Mouse (Mus musculus): ENCODE data around the gene Rag1. TPM values are rescaled to one million over a fixed set of nuclear protein-coding genes. Genes with fewer than 3 reads are reported as not detected.

Rag1 gene
- total and polyA plus RNA-seq, 3 experiments, result 0.01 to 0.22 TPM; not detected in 1

DNA sequence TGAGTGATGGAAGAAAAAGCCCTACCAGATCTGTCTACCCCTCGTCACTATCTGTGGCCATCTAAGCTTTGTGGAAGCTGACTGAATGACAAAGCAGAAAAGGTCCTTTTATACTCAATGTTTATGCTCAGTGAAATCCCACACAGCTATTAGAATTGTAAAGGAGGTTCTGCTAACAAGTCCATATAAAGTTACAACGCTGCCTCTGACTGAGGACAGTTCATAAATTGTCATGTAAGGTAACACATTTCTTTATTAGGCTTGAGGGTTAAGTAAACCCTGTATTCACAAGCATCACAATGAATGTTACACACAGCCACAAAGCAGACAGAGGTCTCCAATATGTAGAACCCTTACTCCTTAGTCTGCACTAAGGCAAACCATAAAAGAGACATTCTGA is 25.3 kb downstream of the Rag1 start:
- ATAC-seq (ENCODE audit: extremely low read depth, insufficient number of reproducible peaks, low FRiP score, poor library complexity, severe bottlenecking) (peak; percentile 23; the same call in 1 of the 2 replicates), DNase-seq (ENCODE audit: low spot score) (no peak)
- TF ChIP-seq TAL1 (conservative IDR thresholded peaks at IDR 0.05; ENCODE audit: low read depth, low read length), result no peak
- Histone ChIP-seq H3K9me3 (replicated peaks) (no peaks in the 10 kb centered on the region), H3K4me1 (ENCODE audit: insufficient read depth, low read depth, low read length) (peaks cover 23% of the 10 kb centered on the region), H3K4me3 (ENCODE audit: low read depth, low read length) (no peak overlapping the region), H3K36me3 (replicated peaks) (peaks cover 2% of the 10 kb centered on the region), H3K27me3 (ENCODE audit: insufficient read depth, low read length) (no peaks in the 10 kb centered on the region)

DNA sequence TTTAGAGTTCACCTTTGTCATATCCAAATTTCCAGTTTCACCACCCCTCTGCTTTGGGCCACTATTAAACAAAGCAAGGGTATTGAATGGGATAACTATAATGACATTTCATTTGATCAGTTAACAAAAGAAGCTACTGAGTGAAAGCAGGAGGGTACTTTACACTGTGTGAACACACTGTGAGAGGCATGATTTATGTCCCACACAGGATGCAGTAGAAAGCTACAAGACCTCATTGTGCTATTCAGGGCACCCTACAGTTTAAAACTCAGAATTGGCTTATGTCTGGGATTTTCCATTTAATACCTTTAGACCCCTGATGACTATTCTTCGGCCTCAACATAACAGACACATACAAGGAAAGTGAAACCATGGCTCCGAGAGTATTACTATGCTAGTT is 26.3 kb downstream of the Rag1 start:
- Histone ChIP-seq H3K4me3 (ENCODE audit: low read depth, low read length) (no peak overlapping the region), H3K9me3 (replicated peaks) (no peaks in the 10 kb centered on the region), H3K4me1 (ENCODE audit: insufficient read depth, low read depth, low read length) (peaks cover 23% of the 10 kb centered on the region), H3K27me3 (ENCODE audit: insufficient read depth, low read length) (no peaks in the 10 kb centered on the region), H3K36me3 (replicated peaks) (peaks cover 2% of the 10 kb centered on the region)
- ATAC-seq (ENCODE audit: extremely low read depth, insufficient number of reproducible peaks, low FRiP score, poor library complexity, severe bottlenecking) (no peak), DNase-seq (ENCODE audit: low spot score) (no peak)
- TF ChIP-seq GATA2 (IDR thresholded peaks at IDR 0.05; ENCODE audit: borderline replicate concordance, low read depth, low read length), result no peak
- TF ChIP-seq POLR2AphosphoS5 (IDR thresholded peaks at IDR 0.05; ENCODE audit: insufficient replicate concordance, low read depth, low read length), result no peak
- no peak for TF ChIP-seq CTCF (IDR thresholded peaks at IDR 0.05; ENCODE audit: low read depth, low read length)
- TF ChIP-seq TAL1 (conservative IDR thresholded peaks at IDR 0.05; ENCODE audit: low read depth, low read length), result no peak
- no peak for TF ChIP-seq GATA1 (IDR thresholded peaks at IDR 0.05; ENCODE audit: borderline replicate concordance, low read length)

DNA sequence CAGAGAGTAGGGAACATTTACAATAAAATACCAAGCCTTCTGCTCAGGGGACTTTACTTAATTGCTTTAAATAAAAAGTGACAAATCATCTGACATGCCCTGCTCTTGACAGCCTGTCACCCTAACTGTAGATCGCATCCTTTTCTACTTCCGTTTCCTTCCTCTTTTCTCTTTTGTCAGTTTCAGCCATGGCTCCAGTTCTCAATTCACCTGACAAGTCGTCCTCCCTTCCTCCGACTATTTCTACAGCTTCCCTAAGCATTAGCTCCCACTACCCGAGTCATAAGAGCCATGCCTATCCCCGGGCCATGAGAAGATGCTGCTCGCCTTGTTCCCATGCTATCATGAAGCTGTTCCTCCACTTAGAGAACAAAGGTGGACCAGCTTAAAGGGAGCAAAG is 27.7 kb downstream of the Rag1 start:
- H3K27me3 ChIP-seq (ENCODE audit: insufficient read depth, low read length), result no peaks in the 10 kb centered on the region
- peaks cover 2% of the 10 kb centered on the region for H3K36me3 ChIP-seq (replicated peaks)
- TF ChIP-seq POLR2AphosphoS5 (IDR thresholded peaks at IDR 0.05; ENCODE audit: insufficient replicate concordance, low read depth, low read length), result no peak
- no peak for TF ChIP-seq GATA2 (IDR thresholded peaks at IDR 0.05; ENCODE audit: borderline replicate concordance, low read depth, low read length)
- no peak for TF ChIP-seq TAL1 (conservative IDR thresholded peaks at IDR 0.05; ENCODE audit: low read depth, low read length)
- H3K9me3 ChIP-seq (replicated peaks), result no peaks in the 10 kb centered on the region
- DNase-seq (ENCODE audit: low spot score), result no peak
- peaks cover 15% of the 10 kb centered on the region for H3K4me1 ChIP-seq (ENCODE audit: insufficient read depth, low read depth, low read length)
- 0 out of 2 replicates have a peak, but pooled peaks have one; percentile 26 for ATAC-seq (ENCODE audit: extremely low read depth, insufficient number of reproducible peaks, low FRiP score, poor library complexity, severe bottlenecking)
- no peak overlapping the region for H3K4me3 ChIP-seq (ENCODE audit: low read depth, low read length)

DNA sequence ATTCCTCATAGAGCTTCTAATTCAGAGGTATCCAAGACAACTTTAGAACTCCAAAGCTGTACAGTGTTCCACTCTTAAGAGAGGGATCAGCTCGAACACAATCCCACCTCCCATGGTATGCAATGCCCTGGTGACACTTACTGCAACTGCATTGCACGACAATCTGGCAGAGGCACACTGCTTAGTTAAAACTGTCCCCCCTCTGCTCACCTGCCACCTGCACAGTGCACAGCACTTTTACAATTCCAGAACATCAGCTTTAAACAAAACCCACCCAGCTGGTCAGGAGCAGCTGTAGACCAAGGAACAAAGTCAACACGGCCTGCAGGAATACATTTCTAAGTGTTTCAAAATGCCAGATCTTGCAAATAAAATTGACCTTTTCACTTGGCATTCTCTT is 28.4 kb downstream of the Rag1 start:
- TF ChIP-seq CTCF (IDR thresholded peaks at IDR 0.05; ENCODE audit: low read depth, low read length), result no peak
- no peak for TF ChIP-seq POLR2AphosphoS5 (IDR thresholded peaks at IDR 0.05; ENCODE audit: insufficient replicate concordance, low read depth, low read length)
- no peak overlapping the region for H3K4me3 ChIP-seq (ENCODE audit: low read depth, low read length)

DNA sequence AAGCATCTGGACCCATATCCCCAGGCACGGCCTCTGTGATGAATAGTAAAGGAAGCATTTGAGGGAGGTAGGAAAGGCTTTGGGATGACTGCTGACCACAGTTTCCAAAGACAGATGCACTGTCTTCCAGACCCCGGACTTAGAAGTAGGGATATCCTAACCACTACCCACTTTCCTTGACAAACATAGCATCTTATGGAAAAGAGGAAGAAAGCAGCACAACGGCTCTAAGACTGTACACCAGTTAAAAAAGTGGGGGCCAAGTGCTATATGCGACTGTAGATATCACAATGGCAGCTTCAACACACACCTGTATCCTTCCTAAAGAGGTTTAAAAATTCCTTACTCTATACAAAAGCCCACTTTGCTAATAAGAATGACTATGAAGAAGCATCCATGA is 30.9 kb downstream of the Rag1 start:
- Histone ChIP-seq H3K4me1 (ENCODE audit: insufficient read depth, low read depth, low read length) (peaks cover 10% of the 10 kb centered on the region; the same call in 1 of the 2 replicates), H3K27me3 (ENCODE audit: insufficient read depth, low read length) (no peaks in the 10 kb centered on the region), H3K4me3 (ENCODE audit: low read depth, low read length) (no peak overlapping the region), H3K9me3 (replicated peaks) (no peaks in the 10 kb centered on the region), H3K36me3 (replicated peaks) (peaks cover 6% of the 10 kb centered on the region)
- ATAC-seq (ENCODE audit: extremely low read depth, insufficient number of reproducible peaks, low FRiP score, poor library complexity, severe bottlenecking) (no peak), DNase-seq (ENCODE audit: low spot score) (no peak)
- TF ChIP-seq POLR2AphosphoS5 (IDR thresholded peaks at IDR 0.05; ENCODE audit: insufficient replicate concordance, low read depth, low read length) (no peak), TAL1 (conservative IDR thresholded peaks at IDR 0.05; ENCODE audit: low read depth, low read length) (no peak), CTCF (IDR thresholded peaks at IDR 0.05; ENCODE audit: low read depth, low read length) (no peak), GATA1 (IDR thresholded peaks at IDR 0.05; ENCODE audit: borderline replicate concordance, low read length) (no peak), GATA2 (IDR thresholded peaks at IDR 0.05; ENCODE audit: borderline replicate concordance, low read depth, low read length) (no peak)

More for the DNA sequence above, 28.4 kb downstream of the Rag1 start:
- ATAC-seq (ENCODE audit: extremely low read depth, insufficient number of reproducible peaks, low FRiP score, poor library complexity, severe bottlenecking) (no peak), DNase-seq (ENCODE audit: low spot score) (no peak)
- Histone ChIP-seq H3K27me3 (ENCODE audit: insufficient read depth, low read length) (no peaks in the 10 kb centered on the region), H3K36me3 (replicated peaks) (peaks cover 2% of the 10 kb centered on the region), H3K9me3 (replicated peaks) (no peaks in the 10 kb centered on the region), H3K4me1 (ENCODE audit: insufficient read depth, low read depth, low read length) (peaks cover 15% of the 10 kb centered on the region)

DNA sequence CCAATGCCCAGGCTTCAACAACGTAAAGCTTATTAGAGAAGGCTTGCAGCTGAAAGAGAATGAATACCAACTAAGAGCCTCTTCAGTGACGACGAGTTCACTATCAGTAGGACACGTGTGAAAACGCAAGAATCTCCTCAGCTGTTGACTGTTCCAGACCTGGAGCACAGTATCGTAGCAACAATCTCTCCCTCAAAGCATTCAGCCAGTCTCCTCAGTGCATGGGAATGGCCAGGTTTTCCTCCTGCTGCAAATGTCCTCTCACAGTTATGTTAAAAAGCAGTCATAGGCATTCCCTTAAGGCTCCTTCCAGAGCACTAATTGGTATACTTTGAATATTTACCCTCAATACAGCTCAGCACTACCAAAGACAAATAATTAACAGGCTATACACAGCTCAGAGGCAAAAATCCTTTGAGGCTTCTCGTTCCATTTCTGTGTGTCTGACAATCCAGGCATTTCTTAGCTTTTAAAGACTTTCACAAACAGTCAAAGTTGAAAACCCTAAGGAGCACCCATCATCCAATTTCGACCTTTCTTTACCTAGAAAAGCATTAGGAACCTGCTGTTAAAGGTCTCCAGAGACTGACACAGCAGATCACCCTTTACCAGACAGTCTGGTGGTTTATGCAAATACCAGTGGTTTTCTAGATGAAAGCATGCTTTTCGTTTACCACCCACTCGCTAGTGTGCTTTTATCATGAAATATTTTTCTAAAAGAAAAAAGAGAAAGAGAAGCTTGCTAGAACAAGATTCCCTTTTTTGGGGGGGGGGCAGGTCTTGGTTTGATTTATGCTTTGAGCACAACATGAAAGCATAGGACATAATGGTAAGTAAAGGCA is 33.6 kb downstream of the Rag1 start:
- Histone ChIP-seq H3K4me1 (ENCODE audit: insufficient read depth, low read depth, low read length) (peaks cover 2% of the 10 kb centered on the region; the same call in 1 of the 2 replicates), H3K36me3 (replicated peaks) (peaks cover 8% of the 10 kb centered on the region), H3K4me3 (ENCODE audit: low read depth, low read length) (no peak overlapping the region), H3K9me3 (replicated peaks) (no peaks in the 10 kb centered on the region), H3K27me3 (ENCODE audit: insufficient read depth, low read length) (no peaks in the 10 kb centered on the region)
- TF ChIP-seq GATA1 (IDR thresholded peaks at IDR 0.05; ENCODE audit: borderline replicate concordance, low read length) (no peak), TAL1 (conservative IDR thresholded peaks at IDR 0.05; ENCODE audit: low read depth, low read length) (no peak), GATA2 (IDR thresholded peaks at IDR 0.05; ENCODE audit: borderline replicate concordance, low read depth, low read length) (no peak), POLR2AphosphoS5 (IDR thresholded peaks at IDR 0.05; ENCODE audit: insufficient replicate concordance, low read depth, low read length) (no peak), CTCF (IDR thresholded peaks at IDR 0.05; ENCODE audit: low read depth, low read length) (no peak)
- DNase-seq (ENCODE audit: low spot score) (no peak), ATAC-seq (ENCODE audit: extremely low read depth, insufficient number of reproducible peaks, low FRiP score, poor library complexity, severe bottlenecking) (no peak)

Data from G1E (cell line).